Mouse (Mus musculus) 3T3-L1 (cell line): ENCODE measurements around the gene Wscd1.

Experiments
- DNase-seq: peaks from one replicate; pipeline ENCODE4 v3.0.0-alpha.2; 2015; ENCODE audit warnings: low read depth, low spot score

The Wscd1 gene

GRCm38 (mm10) chr11:71822031-71822430 lies 72.3 kb downstream of the Wscd1 start:
- DNase-seq, result no peak

- no peak for DNase-seq
Measured at GRCm38 (mm10) chr11:71824971-71825370, 75.3 kb downstream of the Wscd1 start.
